Mouse (Mus musculus): ENCODE results near the gene Rpl11.
"Not testable (repeated sequence)": the region's sequence is repeated elsewhere in the genome, so short reads cannot be mapped to it uniquely, and the experiment has no call there.

The Rpl11 gene

GRCm38 (mm10) chr4:136070592-136070991 lies 17.4 kb upstream of the Rpl11 start:
- DNase-seq (ENCODE audit: low spot score in 2 of 2): no peak

- DNase-seq (ENCODE audit: low spot score in 2 of 2): peak; percentile 37 to 55
These were observed 16.7 kb upstream of the Rpl11 start for GRCm38 (mm10) chr4:136069954-136070353.

DNA sequence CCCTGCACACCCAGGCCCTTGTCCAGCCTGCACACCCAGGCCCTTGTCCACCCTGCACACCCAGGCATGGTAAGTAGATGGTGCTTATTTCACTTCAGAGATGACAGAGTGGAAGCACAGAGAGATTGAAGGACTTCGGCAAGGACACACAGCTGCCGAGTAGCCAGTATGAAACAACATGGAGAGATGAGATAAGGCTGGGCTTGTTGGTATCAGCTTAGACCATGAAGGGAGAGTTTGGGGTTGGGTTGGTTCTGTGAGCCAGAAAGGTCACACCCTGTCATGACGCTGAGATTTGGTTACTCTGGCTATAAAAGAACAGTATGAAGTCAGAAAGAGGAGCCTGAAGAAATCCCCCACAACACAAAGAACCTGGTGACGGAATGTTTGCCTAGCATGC lies 16.1 kb upstream of the Rpl11 start:
- no peak for DNase-seq (ENCODE audit: low spot score in 2 of 2)

DNA sequence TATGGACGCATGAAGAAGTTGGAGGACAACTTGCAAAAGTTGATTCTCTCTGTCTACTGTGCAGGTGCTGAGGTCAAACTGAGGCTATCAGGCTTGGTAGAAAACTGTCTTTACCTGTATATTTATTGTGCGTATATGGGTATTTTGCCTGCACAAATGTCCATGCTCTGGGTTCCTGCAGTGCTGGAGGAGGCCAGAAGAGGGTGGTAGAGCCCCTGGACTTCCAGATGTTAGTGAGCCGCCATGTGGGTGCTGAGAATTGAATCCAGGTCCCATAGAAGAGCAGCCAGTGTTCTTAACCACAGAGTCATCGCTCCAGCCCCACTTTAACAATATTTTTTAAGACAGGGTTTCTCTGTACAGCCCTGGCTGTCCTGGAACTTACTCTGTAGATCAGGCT lies 9.9 kb upstream of the Rpl11 start:
- no peak for DNase-seq (ENCODE audit: low spot score in 2 of 2)

- not testable (repeated sequence) for DNase-seq (ENCODE audit: low spot score in 2 of 2)
These were observed 6.7 kb upstream of the Rpl11 start for GRCm38 (mm10) chr4:136059800-136060488.

DNA sequence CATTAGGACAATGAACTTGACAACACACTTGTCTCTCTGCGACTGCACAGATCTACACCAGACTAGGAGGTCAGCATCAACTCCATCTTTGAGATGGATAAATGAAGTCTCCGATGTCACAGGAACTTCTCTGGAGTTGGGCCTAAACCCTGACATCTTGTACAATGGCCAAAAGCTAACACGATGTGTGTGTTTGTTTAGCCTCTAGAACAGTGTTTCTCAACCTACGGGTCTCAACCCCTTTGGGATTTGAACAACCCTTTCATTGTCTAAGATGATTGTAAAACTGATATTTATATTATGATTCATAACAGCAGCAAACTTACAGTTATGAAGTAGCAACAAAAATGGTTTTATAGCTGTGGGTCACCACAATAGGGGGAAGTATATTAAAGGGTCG lies 4.7 kb upstream of the Rpl11 start:
- DNase-seq (ENCODE audit: low spot score in 2 of 2): no peak

- no peak for DNase-seq (ENCODE audit: low spot score in 2 of 2)
These were observed 2.8 kb upstream of the Rpl11 start for GRCm38 (mm10) chr4:136056030-136056429.

- no peak for DNase-seq (ENCODE audit: low spot score in 2 of 2)
These were observed 615 bp upstream of the Rpl11 start for GRCm38 (mm10) chr4:136053843-136054242.

DNA sequence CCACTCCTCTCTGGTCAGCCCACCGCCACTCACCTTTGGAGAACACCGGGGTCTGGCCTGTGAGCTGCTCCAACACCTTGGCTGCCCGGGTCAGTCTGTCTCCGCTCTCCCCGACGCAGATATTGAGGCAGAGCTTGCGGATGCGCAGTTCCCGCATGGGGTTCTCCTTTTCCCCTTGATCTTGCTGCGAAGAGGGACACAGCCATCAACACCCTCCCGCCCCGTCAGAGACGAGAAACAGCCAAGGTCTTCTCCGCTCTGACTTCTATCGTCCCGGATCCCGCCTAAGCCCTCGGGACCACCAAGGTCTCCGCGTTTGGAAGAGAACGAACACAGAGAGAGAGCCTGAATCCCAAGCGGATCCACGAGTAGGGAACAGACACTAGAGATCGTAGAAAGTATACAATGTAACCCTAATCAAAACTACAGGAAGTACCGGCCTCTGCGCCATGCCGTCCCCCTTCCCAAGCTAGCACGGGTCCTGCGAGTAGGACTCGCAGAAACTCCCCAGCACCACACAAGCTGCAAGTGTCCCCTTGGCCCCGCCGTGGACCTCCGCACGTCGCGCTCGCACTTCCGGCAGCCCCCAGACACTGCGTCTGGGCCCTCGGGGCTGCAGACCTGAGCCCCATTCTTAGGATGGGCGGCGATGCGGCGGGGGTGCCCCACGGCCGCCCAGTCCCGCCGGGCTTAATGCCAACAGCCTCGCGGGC lies 538 bp downstream of the Rpl11 start:
- DNase-seq (ENCODE audit: low spot score in 2 of 2): peak; percentile 17 to 18

DNA sequence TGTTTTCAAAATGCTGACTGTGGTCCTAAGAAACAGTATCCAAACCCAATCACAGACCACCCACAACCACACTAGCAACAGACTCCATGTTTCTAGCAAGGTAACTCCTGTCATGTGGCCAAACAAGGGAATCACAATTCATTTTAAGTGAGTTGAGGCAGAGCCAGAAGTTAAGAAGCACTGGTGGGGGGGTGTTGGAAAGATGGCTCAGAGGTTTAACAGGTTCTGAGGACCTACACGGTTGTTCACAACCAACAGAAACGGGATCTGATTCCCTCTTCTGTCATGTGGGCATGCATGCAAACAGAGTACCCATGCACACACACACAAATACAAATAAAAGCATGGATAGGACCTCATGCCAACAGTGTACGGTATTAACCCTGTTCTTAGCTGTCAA lies 1.2 kb downstream of the Rpl11 start:
- DNase-seq (ENCODE audit: low spot score in 2 of 2): no peak

GRCm38 (mm10) chr4:136050226-136050625 lies 3.0 kb downstream of the Rpl11 start:
- no peak for DNase-seq (ENCODE audit: low spot score in 2 of 2)

- no peak for DNase-seq (ENCODE audit: low spot score in 2 of 2)
These were observed 4.8 kb downstream of the Rpl11 start for GRCm38 (mm10) chr4:136048291-136049032.

DNA sequence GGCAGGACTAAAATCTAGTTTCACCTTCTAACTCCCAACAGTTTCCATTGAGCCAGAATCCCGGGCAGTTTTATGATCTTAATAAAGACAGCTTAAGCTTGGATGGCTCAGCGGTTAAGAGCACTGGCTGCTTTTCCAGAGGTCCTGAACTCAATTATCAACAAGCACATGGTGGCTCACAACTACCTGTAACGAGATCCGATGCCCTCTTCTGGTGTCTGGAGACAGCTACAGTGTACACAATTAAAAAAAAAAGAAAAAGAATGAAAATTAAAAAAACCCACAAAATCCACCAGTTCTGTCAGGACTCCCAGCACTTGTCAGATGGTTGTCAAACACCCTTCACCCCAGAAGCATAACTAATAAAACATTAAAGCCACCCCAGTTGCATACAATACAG lies 5.6 kb downstream of the Rpl11 start:
- no peak for DNase-seq (ENCODE audit: low spot score in 2 of 2)

DNA sequence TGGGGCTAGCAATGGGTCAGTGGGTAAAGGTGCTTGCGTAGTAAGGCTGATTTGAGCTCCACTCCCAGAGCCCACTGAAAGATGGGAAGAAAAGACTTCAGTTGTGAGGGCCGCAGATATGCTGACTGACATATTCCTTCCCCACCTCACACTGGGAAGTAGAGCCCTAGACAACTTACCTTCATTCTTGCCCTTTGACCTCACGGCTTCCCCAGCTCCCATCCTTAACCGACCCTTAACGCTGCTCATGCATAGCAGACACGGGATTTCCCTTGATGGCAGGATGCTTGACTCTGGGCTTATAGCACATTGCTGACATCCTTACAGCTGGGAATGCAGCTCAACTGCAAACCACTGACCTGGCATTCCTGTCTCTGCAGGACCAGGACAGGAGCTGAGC lies 6.3 kb downstream of the Rpl11 start:
- no peak for DNase-seq (ENCODE audit: low spot score in 2 of 2)

DNA sequence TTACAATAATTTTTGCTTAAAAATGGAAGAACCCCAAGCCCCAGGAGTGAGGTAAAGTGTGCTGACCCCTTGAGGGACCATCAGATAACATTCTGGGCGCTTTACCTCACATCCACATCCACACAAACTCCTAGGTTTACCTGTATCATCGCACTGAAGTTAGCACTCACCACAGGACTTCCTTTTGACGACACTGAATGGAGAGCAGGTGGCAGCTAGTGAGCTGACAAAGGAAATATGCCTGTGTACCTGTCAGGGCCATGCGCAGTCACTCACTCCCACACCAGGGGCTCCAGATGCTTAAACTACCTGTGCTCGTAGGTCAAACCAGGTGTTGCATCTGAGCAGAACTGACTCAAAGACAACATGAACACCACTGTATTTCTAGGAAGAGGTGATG lies 8.1 kb downstream of the Rpl11 start:
- DNase-seq (ENCODE audit: low spot score in 2 of 2): no peak

DNA sequence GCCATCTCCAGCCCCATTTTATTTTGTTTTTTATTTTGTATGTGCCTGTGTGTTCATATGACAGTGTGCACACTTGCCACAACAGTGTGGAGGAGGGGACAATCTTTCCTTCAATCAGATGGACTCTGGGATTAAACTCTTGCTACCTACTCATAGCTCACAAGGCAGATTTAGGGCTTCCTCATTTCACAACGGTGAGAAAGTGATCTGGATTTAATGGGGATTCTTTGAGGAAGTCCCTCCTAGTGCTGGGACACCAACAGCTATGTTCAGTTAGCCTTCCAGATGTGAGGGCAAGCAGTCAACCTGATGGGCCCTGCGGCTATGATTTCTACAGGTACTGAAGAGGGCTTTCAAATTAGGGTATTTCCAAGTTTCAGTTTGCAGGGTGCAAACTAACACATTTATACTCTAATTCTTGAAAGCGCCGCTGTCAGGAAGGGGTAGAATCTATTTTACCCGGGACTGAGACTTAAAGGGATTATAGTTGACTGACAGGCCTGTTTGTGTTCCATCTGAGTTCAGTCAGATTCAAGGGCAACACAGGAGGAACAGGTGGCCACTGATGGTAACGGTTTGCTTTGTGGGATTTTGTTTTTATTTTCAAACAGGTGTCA lies 9.3 kb downstream of the Rpl11 start:
- DNase-seq (ENCODE audit: low spot score in 2 of 2): no peak

GRCm38 (mm10) chr4:136035078-136035477 lies 18.1 kb downstream of the Rpl11 start:
- DNase-seq (ENCODE audit: low spot score in 2 of 2): no peak

GRCm38 (mm10) chr4:136033231-136033630 lies 20.0 kb downstream of the Rpl11 start:
- no peak for DNase-seq (ENCODE audit: low spot score in 2 of 2)

- DNase-seq (ENCODE audit: low spot score in 2 of 2): no peak
These were observed 22.0 kb downstream of the Rpl11 start for GRCm38 (mm10) chr4:136030968-136031909.

DNA sequence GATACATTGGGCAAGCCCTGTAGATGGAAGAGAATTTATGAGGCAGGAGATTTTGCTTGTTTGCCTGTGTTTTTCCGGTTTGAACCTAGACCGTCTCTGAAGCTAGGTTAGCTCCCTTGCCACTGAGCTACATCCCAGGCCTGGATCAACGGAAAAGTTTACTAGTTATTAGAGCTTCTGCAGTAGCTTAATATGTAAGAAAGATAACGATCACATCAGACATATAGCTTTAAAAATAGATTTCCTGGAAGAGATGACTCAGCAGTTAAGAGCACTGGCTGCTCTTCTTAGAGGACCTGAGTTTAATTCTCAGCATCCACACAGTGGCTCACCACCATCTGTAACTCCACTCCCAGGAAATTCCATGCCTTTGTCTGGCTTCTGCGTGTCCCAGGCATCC lies 24.5 kb downstream of the Rpl11 start:
- no peak for DNase-seq (ENCODE audit: low spot score in 2 of 2)

DNA sequence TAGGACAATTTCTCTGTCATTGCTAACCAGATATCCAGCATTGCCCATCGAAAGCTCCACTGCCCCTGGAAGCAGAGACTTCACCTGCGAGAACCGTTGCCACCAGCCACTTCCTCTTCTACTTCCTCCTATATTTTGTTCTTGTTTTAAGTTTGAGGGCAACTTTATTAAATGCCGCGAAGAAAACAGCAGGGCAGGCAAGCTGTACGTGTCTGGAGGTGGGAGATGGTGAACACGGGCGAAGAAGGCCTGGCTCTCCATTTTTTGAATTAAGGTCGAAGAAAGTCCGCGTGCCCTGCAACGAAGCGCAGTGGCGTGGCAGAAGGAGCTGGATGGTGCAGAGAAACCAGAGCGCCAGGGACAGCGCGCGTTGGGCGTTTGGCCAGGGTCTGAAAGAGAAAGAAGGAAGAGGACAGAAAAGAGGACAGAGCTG lies 25.1 kb downstream of the Rpl11 start:
- DNase-seq (ENCODE audit: low spot score in 2 of 2): no peak

Measured in frontal cortex, postnatal 14 days (tissue).